Mouse (Mus musculus) cerebellum, adult 11-12 months (tissue): ENCODE measurements around the gene Opalin.
A peak's percentile ranks its signal among the peaks of the same experiment; 100 is the strongest.

Source experiments
- DNase-seq: peaks from one replicate; pipeline ENCODE4 v3.0.0; 2022

Gene Opalin

DNA sequence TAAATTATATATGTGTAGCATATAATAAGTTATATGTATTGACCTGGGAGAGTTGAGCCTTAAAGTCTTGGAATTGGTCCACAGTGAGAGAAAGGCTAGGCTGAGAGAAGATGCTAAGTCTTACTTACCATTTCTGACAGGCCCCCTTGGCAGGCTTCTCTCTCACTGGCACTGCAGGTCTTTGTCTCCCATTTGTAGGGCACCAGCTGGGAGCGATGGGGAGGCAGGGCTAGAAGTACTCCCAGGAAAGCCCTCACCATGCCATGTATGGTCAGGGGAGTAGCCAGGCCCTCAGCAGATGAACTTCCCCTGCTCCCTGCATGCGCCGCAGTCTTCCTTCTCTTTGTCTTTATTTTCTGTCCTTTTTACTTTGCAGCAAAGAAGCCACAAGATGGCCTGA, at the start of gene Opalin:
Gene Opalin (minus strand): TSS at position 208 of the 400 bp plus-strand sequence.
- DNase-seq: no peak

GRCm38 (mm10) chr19:41123009-41123408, 46.1 kb upstream of the Opalin start:
- DNase-seq: no peak

GRCm38 (mm10) chr19:41119924-41120323, 43.0 kb upstream of the Opalin start:
- DNase-seq: no peak

DNA sequence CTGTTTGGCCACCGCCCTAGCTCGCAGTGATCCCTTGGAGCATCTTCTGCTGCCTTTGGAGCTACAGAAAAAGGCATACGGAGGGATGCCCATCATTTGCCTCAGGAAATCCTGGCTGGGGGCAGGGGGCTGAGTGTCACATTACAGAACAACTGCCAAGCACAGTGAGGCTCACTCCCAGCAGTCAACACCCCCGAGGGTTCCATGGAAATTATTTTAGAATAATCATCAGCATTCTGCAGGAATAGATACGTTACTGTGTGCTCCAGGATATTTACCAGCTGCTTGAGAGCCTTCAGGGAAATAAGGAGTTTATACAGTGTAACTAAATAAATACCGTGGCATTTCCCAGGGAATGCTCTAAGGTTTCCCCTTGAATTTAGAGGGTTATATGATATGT, 41.4 kb upstream of the Opalin start:
- DNase-seq: no peak

GRCm38 (mm10) chr19:41117334-41117733, 40.4 kb upstream of the Opalin start:
- peak; percentile 68 for DNase-seq

DNA sequence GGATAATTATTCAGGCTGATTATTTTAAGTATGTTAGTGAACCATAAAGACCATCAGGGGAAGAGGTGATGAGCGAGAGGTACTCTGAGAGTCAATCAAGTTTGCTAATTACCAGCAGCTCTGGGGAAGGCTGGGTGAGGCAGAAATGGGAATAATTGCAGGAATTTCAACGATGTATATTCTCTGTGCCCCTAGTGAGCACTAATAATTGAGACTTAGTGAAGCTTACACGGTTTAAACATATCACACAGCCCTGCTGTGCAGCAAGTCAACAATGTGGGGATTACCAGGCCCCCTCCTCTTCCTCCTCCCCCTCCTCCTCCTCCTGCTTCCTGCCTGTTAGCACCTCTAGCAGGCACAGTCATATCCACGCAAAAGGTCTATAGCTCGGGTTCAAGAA, 37.7 kb upstream of the Opalin start:
- no peak for DNase-seq

DNA sequence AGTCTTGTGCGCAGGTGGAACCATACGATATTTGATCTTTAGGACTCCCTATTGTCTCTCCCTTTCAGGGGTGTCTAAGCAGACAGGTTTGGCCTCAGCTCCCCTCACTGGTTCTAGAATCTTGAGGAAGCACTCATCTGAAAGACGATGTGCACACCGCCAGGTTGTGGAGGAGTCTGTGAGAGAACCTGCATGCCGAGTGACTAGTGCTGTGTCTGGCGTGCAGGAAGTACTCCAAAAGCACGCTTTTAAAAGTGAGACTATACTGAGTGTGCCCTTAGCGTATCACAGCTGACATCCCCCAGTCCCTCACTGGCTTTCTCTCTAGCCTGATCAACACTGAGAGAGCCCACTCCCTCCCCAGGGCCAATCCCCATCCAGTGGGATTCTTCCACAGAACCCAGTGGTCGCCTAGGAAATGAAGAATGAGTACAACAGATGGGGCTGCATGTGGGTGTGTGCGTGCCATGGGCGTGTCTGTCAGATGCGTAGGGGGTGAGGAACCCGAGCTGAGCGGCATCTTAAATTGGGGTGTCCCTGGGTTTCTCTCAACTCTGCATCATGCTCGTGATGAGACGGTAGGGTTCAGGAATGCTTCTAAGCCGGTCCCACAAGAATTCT, 37.1 kb upstream of the Opalin start:
- DNase-seq: no peak

GRCm38 (mm10) chr19:41112609-41113008, 35.7 kb upstream of the Opalin start:
- DNase-seq: no peak

DNA sequence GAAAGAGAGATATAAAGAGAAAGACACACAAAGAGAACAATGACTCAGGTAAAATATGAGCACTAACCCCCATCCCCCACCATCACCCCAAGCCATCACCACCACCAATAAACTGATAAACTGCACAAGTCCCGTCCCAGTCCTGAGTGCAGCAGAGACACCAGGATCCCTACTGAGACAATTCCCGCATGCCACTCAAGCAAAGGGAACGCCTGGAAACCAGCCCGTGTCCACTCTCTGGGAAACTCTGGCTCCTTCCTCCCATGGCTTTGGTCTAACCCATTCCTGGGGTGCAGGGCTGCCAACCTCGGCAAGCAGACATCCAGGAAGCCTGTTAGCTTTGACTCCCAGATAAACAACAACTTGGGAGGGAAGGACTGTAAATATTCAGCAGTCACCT, 33.1 kb upstream of the Opalin start:
- no peak for DNase-seq

GRCm38 (mm10) chr19:41109496-41109895, 32.6 kb upstream of the Opalin start:
- DNase-seq: no peak

- DNase-seq: no peak
Observed at GRCm38 (mm10) chr19:41108666-41109065, 31.8 kb upstream of the Opalin start.

DNA sequence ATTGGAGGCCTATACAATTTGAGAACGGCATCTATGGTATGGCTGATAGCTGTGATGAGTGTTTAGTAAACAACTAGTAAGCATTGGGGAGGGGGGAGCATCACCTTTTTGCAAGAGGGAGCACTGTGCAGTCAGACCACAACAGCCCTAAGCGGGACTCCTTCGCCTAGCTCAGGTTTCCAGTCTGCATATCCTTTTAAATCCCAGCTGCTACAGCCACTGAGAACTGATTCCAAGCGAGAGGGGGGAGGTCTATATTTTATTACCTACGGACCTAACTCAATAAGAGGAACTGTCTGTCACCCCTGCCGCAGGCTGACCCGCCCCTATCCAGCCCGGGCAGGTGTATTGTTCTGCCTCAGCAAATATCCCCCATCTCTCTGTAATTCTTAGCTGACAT, 30.6 kb upstream of the Opalin start:
- no peak for DNase-seq

- DNase-seq: no peak
Observed at GRCm38 (mm10) chr19:41104922-41105321, 28.0 kb upstream of the Opalin start.

DNA sequence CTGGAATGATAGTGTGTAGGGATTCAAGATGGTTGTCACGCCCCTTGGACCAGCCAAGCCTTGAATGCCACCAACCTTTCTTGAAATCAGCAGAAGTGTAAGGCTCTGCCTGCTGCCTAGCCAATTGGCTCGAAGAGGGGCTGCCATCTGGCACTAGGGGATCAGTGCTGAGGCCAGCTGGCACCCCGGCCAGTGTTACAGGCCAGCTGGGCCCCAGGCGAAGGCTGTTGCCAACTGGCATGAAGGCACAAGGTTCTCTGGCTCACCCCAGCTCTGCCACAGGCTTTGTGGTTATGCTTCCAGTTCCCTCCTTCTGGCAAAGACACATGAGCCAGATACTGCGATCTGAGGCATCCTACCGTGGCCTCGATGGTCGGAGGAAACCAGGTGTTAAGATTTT, 24.5 kb upstream of the Opalin start:
- peak; percentile 98 for DNase-seq

DNA sequence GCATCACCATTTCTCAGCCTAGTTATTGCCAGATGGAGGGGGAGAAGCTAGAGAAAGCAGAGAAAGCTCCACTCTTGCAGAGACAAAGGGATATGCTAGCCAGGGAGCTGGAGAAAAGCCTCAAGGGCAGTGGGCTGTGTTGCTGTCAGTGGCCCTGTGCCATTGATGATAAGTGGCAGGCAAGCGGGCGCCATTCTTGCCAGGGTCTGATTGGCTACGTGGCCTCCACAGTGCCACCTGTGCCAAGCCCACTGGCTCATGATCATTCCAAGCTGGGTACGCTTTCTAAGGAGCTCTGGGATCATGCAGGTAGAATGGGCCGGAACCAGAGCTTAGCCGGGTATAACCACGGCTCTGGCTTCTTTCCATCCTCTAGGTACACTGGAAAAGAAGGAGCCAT, 23.9 kb upstream of the Opalin start:
- DNase-seq: peak; percentile 73

DNA sequence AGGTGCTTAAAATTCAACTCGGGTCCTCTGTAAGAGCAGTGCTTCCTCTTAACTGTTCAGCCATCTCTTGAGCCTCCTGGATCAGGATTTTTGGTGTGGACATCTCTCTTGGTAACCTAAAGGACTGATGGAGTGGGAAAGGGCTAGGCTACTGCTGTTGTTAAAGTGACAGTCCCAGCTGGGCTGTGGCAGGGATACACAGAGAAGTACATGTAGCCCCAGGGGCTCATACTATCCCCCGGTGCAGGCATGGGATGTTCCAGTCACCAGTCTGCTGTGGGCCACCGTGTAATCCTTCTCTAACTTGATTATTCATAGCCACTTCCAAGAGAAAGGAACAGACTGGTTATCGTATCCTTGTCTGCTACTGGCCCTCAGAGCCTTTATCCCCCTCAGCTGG, 20.1 kb upstream of the Opalin start:
- no peak for DNase-seq

- DNase-seq: no peak
Observed at GRCm38 (mm10) chr19:41091901-41092300, 15.0 kb upstream of the Opalin start.

- DNase-seq: no peak
Observed at GRCm38 (mm10) chr19:41089833-41090232, 12.9 kb upstream of the Opalin start.

DNA sequence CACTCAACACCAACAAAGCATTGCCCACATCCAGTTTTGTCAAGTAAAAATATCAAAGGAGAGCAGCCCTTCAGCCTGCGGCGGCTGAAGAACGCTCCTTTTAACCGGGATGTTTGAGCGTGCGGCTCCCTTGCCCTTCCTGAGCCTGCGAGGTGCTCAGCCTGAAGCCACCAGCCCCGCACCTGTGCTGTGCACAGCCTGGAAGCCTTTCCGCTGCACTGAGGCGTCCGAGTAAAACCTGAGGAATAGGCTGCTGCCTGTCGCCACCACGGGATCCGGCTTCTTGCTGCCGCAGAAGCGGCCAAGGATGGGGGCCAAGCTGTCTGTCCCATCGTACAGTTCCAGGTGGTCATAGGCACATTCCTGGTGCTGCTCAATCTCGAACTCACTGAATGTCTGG, 11.6 kb upstream of the Opalin start:
- no peak for DNase-seq

DNA sequence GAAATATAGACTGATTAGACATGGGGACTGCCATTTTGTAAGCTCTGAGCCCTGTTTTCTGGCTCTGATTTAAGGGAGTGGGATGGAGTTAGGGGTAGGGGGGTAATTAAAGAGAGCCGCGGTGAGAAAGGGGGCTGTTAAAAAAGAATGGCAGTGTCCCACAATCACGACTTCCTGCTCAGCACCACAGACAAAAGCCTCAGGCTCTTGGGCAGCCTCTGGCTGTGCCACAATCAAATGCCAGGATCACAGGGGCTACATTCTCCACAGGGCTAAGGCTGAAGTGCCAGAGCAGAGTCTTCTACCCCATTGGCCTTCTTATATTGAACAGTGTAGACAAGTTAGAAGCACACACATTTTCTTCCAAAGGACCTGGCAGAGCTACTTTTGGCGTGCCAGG, 11.0 kb upstream of the Opalin start:
- no peak for DNase-seq

GRCm38 (mm10) chr19:41086700-41087099, 9.8 kb upstream of the Opalin start:
- peak; percentile 63 for DNase-seq

- DNase-seq: no peak
Observed at GRCm38 (mm10) chr19:41086289-41086688, 9.4 kb upstream of the Opalin start.

- no peak for DNase-seq
Observed at GRCm38 (mm10) chr19:41083646-41084045, 6.7 kb upstream of the Opalin start.

DNA sequence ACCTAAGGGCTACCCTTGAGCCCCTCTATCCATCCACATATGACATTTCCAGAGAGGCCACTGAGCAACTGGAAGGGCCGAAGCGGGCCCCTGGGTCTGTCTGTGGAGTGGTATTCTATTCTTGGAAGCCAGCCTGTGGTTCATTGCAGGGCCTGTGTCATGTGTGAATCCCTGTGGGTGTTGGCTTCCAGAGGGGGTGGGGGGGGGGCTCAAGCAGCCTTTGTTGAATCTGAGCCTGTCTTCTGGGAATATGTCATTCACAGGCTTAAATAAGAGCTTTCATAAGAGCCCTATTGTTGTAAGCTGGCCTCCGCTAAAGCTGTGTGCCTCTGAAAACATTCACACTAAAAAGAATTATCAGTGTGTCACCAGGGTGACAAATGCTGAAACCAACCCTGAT, 4.7 kb upstream of the Opalin start:
- DNase-seq: no peak

GRCm38 (mm10) chr19:41073746-41074455, 3.0 kb downstream of the Opalin start:
- DNase-seq: no peak
